Comparison of ENCODE assay signal across 7 mouse cellular contexts in genomic region chr13:96671078-96671905, GRCm38 (mm10). TPM values are rescaled to one million over a fixed set of nuclear protein-coding genes. Genes with fewer than 3 reads are reported as not detected.
A peak's percentile ranks its signal among the peaks of the same experiment; 100 is the strongest.
DNase-seq lines count a peak whose midpoint lies in the region; ATAC-seq and TF ChIP-seq lines count a peak whose summit lies in the region.

No protein-coding gene starts in this region.

- ATAC-seq in embryonic facial prominence, embryonic 14.5 days (ENCODE audit: low read depth), result no peak; the same call in 1 of the 2 replicates
- no peak; the same call in 1 of the 2 replicates for ATAC-seq in intestine, embryonic 14.5 days (replicated peaks; ENCODE audit: low FRiP score, low TSS enrichment, low read depth)
- ATAC-seq in midbrain, postnatal 0 days (ENCODE audit: low FRiP score), result no peak; the same call in 1 of the 2 replicates

- no peaks in the 10 kb centered on the region for H3K27me3 ChIP-seq in embryonic facial prominence, embryonic 14.5 days (replicated peaks; ENCODE audit: control insufficient read depth, insufficient read depth, low read length)
- H3K27me3 ChIP-seq in intestine, embryonic 14.5 days (replicated peaks; ENCODE audit: control insufficient read depth, insufficient read depth, low read length), result no peaks in the 10 kb centered on the region
- no peaks in the 10 kb centered on the region for H3K27me3 ChIP-seq in midbrain, postnatal 0 days (ENCODE audit: insufficient read depth, low read length)

- no peaks in the 10 kb centered on the region for H3K9me3 ChIP-seq in embryonic facial prominence, embryonic 14.5 days (ENCODE audit: control insufficient read depth, low read length)
- H3K9me3 ChIP-seq in intestine, embryonic 14.5 days (ENCODE audit: control insufficient read depth, low read length), result no peaks in the 10 kb centered on the region
- H3K9me3 ChIP-seq in midbrain, postnatal 0 days (ENCODE audit: low read length), result no peaks in the 10 kb centered on the region

- H3K4me2 ChIP-seq in embryonic facial prominence, embryonic 14.5 days (ENCODE audit: low read depth, low read length), result peak overlapping the region; percentile 65
- peak overlapping the region; percentile 79 for H3K4me2 ChIP-seq in intestine, embryonic 14.5 days (ENCODE audit: low read length)
- peak overlapping the region; percentile 80 for H3K4me2 ChIP-seq in midbrain, postnatal 0 days (ENCODE audit: low read depth, low read length, poor library complexity, severe bottlenecking)

- H3K9ac ChIP-seq in embryonic facial prominence, embryonic 14.5 days (ENCODE audit: low read depth, low read length), result peak overlapping the region; percentile 63
- peak overlapping the region; percentile 40 for H3K9ac ChIP-seq in intestine, embryonic 14.5 days (ENCODE audit: low read length)
- H3K9ac ChIP-seq in midbrain, postnatal 0 days (replicated peaks; ENCODE audit: low read length, poor library complexity, severe bottlenecking), result peak overlapping the region; percentile 44; the same call in 1 of the 2 replicates

- peak overlapping the region; percentile 99 for H3K4me3 ChIP-seq in embryonic facial prominence, embryonic 14.5 days (ENCODE audit: low read depth, low read length)
- H3K4me3 ChIP-seq in intestine, embryonic 14.5 days (ENCODE audit: low read depth, low read length), result peak overlapping the region; percentile 93
- H3K4me3 ChIP-seq in midbrain, postnatal 0 days (ENCODE audit: low read depth, low read length), result peak overlapping the region; percentile 99

- H3K4me1 ChIP-seq in embryonic facial prominence, embryonic 14.5 days (ENCODE audit: control insufficient read depth, insufficient read depth, low read length), result peaks cover 23% of the 10 kb centered on the region
- peaks cover 30% of the 10 kb centered on the region for H3K4me1 ChIP-seq in intestine, embryonic 14.5 days (replicated peaks; ENCODE audit: control insufficient read depth, insufficient read depth, low read length)
- peaks cover 11% of the 10 kb centered on the region; the same call in 1 of the 2 replicates for H3K4me1 ChIP-seq in midbrain, postnatal 0 days (ENCODE audit: insufficient read depth, low read length)

- H3K27ac ChIP-seq in embryonic facial prominence, embryonic 14.5 days (replicated peaks; ENCODE audit: low read depth, low read length), result peak overlapping the region; percentile 84
- peak overlapping the region; percentile 64 for H3K27ac ChIP-seq in intestine, embryonic 14.5 days (ENCODE audit: low read depth)
- peak overlapping the region; percentile 96 for H3K27ac ChIP-seq in midbrain, postnatal 0 days (ENCODE audit: low read depth, low read length)

- H3K36me3 ChIP-seq in embryonic facial prominence, embryonic 14.5 days (ENCODE audit: control insufficient read depth, insufficient read depth, low read length), result peaks cover 4% of the 10 kb centered on the region; the same call in 1 of the 2 replicates
- H3K36me3 ChIP-seq in intestine, embryonic 14.5 days (ENCODE audit: control insufficient read depth, insufficient read depth, low read length), result peaks cover 9% of the 10 kb centered on the region; the same call in 1 of the 2 replicates
- no peaks in the 10 kb centered on the region for H3K36me3 ChIP-seq in midbrain, postnatal 0 days (ENCODE audit: insufficient read depth, low read length)

- peak; percentile 8 for DNase-seq in retina, postnatal 7 days (ENCODE audit: low read depth, low spot score)
- DNase-seq in retina, postnatal 1 day, result no peak
- DNase-seq in embryonic facial prominence, embryonic 14.5 days (ENCODE audit: low spot score), result no peak
- peak; percentile 72 for DNase-seq in intestine, embryonic 14.5 days (ENCODE audit: low spot score)
- peak; percentile 37 for DNase-seq in midbrain, postnatal 0 days (ENCODE audit: low spot score)
- DNase-seq in ovary, postnatal 36 days (ENCODE audit: low spot score), result no peak
- no peak for DNase-seq in right cerebral cortex, postnatal 10 days (ENCODE audit: low spot score in 2 of 2)

- 14% methylated on average over 31 of the region's 31 CpGs for WGBS in embryonic facial prominence, embryonic 14.5 days
- WGBS in intestine, embryonic 14.5 days, result 14% methylated on average over 31 of the region's 31 CpGs
- 12% methylated on average over 31 of the region's 31 CpGs for WGBS in midbrain, postnatal 0 days

- peak; percentile 48 for TF ChIP-seq CTCF in midbrain, postnatal 0 days (IDR thresholded peaks at IDR 0.05)

RNA-seq across cellular contexts. Expression of gene Hmgcr, which starts 0.6 kb away (rescaled TPM):
- polyA plus RNA-seq in embryonic facial prominence, embryonic 14.5 days (2014; fragmentation: Nextera tagmentation; extraction: Ambion mirVana), result 63.0 and 79.7 TPM in 2 replicates
- polyA plus RNA-seq in intestine, embryonic 14.5 days (2014; fragmentation: Nextera tagmentation; extraction: Ambion mirVana), result 115 and 127 TPM in 2 replicates
- total RNA-seq in midbrain, postnatal 0 days (2014; rRNA removed), result 201 and 207 TPM in 2 replicates
- 147 and 152 TPM in 2 replicates for polyA plus RNA-seq in midbrain, postnatal 0 days (2015; fragmentation: Nextera tagmentation; extraction: Ambion mirVana)

Comparison
In these comparisons a context has a peak if more than half of its experiments do, and no peak if none do; other contexts are left out.
1. DNase-seq: peak in retina, postnatal 7 days (single experiment), intestine, embryonic 14.5 days (single experiment) and midbrain, postnatal 0 days (single experiment); none in retina, postnatal 1 day (single experiment), embryonic facial prominence, embryonic 14.5 days (single experiment), ovary, postnatal 36 days (single experiment) and right cerebral cortex, postnatal 10 days (0 of 2).
2. Peak in every context shown above with its lines, with median percentiles within 50 percentile points of each other: H3K27ac ChIP-seq, H3K4me2 ChIP-seq, H3K4me3 ChIP-seq and H3K9ac ChIP-seq.